Mouse (Mus musculus) adrenal gland, postnatal 36 days (tissue): ENCODE data around the gene Fstl4. TPM values are rescaled to one million over a fixed set of nuclear protein-coding genes. Genes with fewer than 3 reads are reported as not detected.
A peak's percentile ranks its signal among the peaks of the same experiment; 100 is the strongest.

Experiments
- DNase-seq, 2 experiments: peaks; one replicate each; pipeline ENCODE4 v3.0.0; 2021; ENCODE audit warnings: mixed read lengths in 1 of 2
- total RNA-seq, 2 experiments: library from RNA; stranded (reverse); gene quantifications; 2 replicates each; pipeline ENCODE4 v1.2.3; 2021

Fstl4 gene
- total RNA-seq, 2 experiments from 2014 or later = 0.79 to 1.1 TPM

- no peak for DNase-seq
Measured at GRCm38 (mm10) chr11:52914431-52914830, 150.0 kb downstream of the Fstl4 start.

DNA sequence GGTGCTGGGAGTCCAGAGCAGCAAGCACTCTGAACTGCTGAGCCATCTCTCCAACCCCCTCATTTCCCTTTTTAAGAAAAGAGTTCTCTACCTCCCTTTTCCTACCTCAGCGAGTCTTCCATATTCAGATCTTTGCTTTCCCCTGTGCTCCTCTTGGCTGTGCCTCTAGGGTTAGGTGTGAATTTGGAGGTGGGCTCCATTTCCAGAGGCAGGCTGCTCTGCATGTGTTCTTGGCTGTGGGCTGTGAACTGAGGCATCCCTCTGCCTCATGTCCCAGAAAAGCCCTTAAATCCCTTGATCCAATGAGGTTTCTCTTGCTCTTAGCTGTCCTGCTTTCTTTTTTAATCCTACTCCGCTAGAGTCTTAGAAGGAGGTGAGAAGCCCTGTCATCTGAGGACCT, 151.2 kb downstream of the Fstl4 start:
- DNase-seq = no peak

DNA sequence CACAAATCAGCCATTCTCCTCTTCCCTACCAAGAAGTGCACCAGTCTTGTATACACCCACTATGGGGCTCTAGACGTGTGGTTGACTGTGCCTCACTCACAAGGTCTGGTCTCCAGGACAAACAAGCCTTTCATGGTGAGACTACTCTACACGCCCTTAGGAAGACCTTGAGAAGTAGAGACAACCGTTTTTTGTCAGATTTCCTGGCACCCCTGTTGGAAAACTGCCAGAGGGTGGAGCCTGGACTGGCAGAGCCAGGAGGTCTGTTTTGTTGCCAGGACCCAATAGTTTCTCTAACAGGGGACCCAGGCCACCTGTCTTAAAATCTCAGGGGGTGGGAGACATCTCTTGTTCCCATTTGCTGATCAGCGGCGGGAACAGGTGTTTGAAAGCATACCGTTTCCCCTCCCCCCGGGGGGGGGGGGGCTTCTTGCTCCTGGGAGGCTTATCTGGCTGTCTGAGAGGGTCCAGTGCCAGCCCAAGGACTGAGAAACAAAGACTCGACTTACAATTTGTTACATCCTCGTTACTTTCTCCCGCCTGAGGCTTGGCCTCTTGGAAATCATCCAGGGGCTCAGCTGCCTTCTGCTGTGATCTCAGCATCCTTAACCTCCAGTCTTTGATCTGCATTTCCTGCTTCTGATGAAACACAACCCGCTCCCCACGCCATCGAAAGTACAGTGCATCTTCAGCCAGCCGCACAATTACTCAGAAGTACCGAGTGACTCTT, 155.0 kb downstream of the Fstl4 start:
- DNase-seq = peak; percentile 65 to 70

GRCm38 (mm10) chr11:52924196-52924595, 159.8 kb downstream of the Fstl4 start:
- no peak for DNase-seq

- DNase-seq = no peak
Measured at GRCm38 (mm10) chr11:52928321-52928720, 163.9 kb downstream of the Fstl4 start.

DNA sequence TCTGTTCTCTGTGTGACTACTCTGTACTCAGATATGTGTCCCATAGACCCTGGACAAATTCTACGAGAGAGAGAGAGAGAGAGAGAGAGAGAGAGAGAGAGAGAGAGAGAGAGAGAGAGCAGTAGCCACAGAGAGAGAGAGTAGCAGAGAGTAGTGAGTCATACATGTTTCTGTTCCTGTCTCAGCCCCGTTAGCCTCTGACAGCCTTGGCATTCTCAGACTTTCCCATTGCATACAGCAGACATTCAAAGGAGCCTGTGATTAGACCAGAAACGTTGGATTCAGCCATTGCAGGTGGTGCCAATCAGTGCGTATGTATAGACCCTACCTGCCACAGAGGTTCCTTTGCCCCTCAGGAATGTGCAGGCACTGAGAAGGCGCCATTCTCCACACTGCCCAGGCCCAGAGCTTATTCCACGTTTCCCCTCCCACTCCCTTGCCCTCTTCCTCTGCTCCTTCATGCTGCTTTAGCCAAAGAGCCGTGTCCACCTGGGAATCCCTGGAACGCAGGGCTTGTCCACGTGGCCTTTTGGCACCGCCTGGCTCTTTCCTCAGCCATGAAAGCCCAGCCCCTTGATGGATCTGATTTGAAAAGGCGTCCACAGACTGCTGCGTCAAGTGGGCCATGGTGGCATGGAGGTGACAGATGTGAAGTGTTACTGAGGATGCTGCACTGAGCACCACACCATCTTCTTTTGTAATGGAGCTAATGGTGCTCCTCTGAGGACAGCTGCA, 175.1 kb downstream of the Fstl4 start:
- DNase-seq = peak in 1 of 2 experiments; percentile 26

DNA sequence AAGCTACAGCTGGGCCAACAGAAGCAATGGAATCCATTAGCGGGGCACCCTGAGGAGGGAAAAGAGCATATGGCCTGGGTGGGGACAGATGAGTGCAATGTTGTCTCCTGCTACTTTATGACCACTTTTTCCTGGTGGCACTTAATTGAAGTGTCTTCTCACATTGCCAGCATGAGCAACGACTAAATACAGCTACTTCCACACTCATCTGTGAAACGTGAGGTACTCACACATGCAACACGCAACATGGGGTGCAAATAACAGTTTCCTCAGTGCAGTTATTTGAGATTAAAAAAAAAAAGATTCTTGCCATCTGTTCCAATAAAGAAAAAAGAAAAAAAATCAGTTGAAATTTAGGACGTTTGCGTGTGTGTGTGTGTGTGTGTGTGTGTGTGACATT, 178.5 kb downstream of the Fstl4 start:
- DNase-seq = no peak

DNA sequence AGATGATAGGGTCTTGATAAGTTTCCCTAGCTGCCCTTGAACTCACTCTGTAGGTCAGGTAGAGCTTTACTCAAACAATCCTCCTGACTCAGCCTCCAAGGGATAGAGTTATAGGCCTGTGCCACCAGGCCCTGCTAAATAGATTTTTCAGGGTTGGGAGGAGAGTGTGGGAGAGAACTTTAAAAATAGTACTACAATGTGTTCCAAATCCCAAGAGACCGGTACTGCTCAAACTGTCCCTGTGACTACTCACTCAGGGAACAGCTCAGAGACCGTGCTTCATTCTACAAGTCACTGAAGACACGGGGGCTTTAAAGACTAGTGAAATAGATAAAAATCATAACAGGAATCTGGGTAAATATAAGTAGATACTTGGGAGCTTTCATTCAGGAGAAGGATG, 190.6 kb downstream of the Fstl4 start:
- DNase-seq = no peak

- DNase-seq = no peak
Measured at GRCm38 (mm10) chr11:52968809-52969208, 204.4 kb downstream of the Fstl4 start.

DNA sequence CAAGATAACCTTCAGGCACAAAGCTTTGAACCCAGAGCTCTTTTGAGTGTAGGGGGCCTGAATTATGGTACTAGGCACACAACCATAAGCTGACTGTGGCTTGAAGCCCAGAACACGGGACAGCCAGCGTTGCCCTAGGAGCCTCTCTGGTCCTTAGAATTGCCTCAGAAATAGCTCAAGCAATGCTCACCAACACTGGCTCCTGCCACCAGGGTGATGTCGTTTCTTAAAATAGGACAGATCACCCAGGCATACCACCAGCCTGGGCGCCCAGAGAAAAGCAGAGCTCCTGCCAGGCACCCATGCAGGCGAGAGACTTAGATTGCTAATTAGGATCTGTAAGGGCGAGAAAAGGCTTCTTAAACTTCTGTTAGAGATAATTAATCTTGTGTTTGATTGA, 206.0 kb downstream of the Fstl4 start:
- DNase-seq = no peak

- DNase-seq = no peak
Measured at GRCm38 (mm10) chr11:52986986-52987385, 222.6 kb downstream of the Fstl4 start.

DNA sequence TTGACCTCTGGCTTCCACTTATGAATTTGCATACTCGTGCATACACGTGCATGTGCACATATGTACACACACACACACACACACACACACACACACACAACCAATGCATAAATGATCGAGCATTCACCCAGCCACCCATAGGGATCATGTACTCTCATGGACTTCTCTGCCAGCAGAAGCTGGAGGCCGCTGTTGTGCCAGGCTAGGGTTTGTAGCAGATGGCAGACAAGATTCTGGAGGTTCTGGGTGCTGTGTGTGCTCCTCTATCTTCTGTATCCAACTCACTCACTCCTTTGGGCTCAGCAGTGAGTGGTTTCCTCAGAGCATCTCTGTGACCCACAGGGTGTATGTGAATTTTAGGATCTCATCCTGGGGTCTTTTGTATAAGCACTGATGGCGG, 230.3 kb downstream of the Fstl4 start:
- no peak for DNase-seq

GRCm38 (mm10) chr11:52996434-52997093, 232.1 kb downstream of the Fstl4 start:
- no peak for DNase-seq

GRCm38 (mm10) chr11:52997421-52997820, 233.0 kb downstream of the Fstl4 start:
- no peak for DNase-seq

DNA sequence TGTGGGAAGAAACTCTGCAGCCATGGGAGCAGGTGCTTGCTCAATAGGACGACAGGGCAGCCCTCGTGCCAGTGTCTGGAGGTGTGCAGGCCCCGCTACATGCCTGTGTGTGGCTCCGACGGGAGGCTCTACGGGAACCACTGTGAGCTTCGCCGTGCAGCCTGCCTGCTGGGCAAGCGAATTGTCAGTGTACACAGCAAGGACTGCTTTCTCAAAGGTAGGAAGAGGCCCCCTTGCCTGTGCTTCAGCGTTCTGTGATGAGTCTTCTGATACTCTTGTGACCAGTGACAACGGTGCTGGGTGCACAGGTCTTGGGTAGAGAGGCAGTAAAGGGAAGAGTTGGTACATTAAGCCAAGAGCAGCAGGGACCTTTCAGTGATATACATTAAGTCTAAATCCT, 235.8 kb downstream of the Fstl4 start:
- DNase-seq = no peak

DNA sequence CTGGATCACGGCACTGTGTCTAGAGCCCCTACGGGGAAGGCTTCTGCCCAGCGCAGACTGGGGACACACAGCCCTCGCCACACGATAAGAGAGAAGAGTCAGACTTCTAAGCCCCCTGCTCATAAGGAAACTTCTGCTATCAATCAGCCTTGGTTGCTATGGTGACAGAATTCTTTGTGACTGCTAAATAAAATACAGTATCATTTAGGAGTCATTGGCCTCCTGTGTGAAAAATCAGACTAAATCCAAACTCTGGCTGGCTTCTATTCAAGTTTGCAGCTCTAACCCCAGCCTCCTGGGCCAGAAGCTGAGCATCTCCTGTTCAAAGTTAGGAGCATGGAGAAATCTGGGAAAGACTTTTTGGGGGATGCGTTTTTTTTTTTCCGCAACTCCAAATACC, 238.9 kb downstream of the Fstl4 start:
- no peak for DNase-seq

DNA sequence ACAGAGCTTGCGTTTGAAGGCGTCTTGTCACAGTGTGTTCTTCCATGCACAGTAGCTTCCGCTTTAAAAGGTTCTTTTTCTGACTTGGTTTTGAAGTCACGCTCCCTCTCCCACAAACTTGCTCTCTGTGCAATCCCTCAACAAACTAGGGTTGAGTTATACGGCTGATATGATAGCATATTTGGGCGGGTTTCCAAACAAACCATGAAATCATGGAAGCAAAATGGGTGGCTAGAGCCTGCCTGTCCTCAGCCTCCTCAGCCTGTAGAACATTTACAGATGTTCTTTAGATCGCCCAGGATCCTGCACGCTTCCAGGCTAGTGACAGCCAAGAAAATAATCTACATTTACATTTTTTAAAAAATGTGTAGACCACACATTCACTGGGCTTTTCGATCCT, 239.4 kb downstream of the Fstl4 start:
- DNase-seq = no peak

DNA sequence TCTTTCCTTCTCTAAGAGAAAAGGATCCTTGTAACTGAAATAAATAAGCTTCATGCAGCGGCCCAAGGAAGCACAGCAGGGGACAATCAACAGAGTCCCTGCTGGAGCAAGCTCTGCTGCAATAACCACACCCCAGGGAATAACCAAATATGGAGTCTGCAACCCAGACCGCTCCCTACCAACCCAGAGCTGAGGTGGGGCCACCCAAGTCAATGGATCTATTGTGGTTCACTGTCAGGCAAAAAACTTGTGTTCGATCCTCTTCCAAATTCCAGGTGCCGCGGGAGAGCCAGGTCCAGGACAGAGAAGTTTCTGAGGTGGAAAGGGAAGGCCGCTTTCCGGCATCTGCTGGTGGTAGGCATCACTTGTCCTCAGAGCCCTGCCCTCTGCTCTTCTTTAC, 245.2 kb downstream of the Fstl4 start:
- DNase-seq = no peak

- DNase-seq = no peak
Measured at GRCm38 (mm10) chr11:53011996-53012505, 247.6 kb downstream of the Fstl4 start.

- no peak for DNase-seq
Measured at GRCm38 (mm10) chr11:53013906-53014305, 249.5 kb downstream of the Fstl4 start.

DNA sequence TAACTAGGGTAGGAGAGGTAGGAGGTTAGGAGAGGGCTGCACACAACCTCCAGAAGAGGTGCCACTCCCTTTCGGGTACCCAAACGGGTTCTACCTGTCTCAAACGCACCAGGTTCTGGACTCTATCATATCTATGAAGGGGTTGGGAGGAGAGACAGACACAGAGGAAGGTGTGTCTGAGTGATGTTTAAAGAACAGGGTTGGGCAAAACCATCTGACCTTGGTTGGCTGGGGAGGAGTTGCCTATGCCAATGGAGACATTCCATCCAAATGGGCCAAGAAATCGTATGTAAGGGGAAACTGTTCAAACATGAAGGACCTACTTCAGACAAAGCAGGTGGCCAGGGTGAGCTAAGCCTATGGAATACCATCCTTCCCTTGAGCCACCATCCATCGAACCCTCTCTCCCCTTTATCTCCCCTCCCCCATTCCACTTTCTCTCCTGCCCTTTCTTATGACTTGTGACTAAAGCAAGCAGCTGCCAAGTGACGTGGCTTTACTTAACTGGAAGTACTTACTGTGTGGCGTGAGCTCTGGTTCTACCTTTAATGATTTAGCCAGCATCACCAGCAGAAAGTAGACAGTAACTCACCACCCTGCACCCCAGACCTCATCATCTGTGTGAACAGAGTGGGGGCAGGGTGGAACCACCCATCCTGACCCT, 252.1 kb downstream of the Fstl4 start:
- no peak for DNase-seq

DNA sequence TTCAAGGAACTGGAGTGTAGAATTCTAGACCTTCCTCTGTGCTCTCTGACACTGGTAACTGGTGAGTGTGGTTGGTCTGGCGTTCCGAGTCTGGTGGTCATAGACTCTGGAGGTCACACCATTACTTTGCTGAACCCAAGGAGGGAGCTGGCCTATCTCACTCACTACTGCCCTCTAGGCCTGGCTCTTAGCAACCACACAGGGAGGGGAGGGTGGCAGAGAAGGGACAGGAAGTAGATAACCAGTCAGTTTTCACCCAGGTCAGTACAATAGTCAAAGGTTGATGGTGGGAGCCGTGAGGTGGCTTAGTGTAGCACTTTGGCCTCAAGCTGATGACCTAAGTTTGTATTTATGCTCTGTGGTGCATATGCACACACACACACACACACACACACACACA, 255.1 kb downstream of the Fstl4 start:
- no peak for DNase-seq

GRCm38 (mm10) chr11:53024403-53024802, 260.0 kb downstream of the Fstl4 start:
- no peak for DNase-seq
